Mouse (Mus musculus): ENCODE measurements around the gene Tbpl1. TPM values are rescaled to one million over a fixed set of nuclear protein-coding genes. Genes with fewer than 3 reads are reported as not detected.
A peak's percentile ranks its signal among the peaks of the same experiment; 100 is the strongest.

Tbpl1 gene
- polyA plus RNA-seq, 1 experiment from 2014 or later = 91.8 TPM

- DNase-seq (ENCODE audit: low spot score) = no peak
- Histone ChIP-seq H3K4me3 (no peak overlapping the region), H3K36me3 (replicated peaks) (peaks cover 66% of the 10 kb centered on the region), H3K27ac (replicated peaks) (no peak overlapping the region), H3K9me3 (no peaks in the 10 kb centered on the region), H3K27me3 (replicated peaks; ENCODE audit: low read depth, poor library complexity, severe bottlenecking) (no peaks in the 10 kb centered on the region), H3K4me1 (no peaks in the 10 kb centered on the region; the same call in 1 of the 2 replicates)
- 87% methylated on average over 12 of the region's 12 CpGs for WGBS
Measured at GRCm38 (mm10) chr10:22701485-22702315, 30.0 kb downstream of the Tbpl1 start.

GRCm38 (mm10) chr10:22700773-22701172 lies 31.0 kb downstream of the Tbpl1 start:
- Histone ChIP-seq H3K27me3 (replicated peaks; ENCODE audit: low read depth, poor library complexity, severe bottlenecking) (no peaks in the 10 kb centered on the region), H3K27ac (replicated peaks) (no peak overlapping the region), H3K36me3 (replicated peaks) (peaks cover 56% of the 10 kb centered on the region), H3K4me3 (no peak overlapping the region), H3K9me3 (no peaks in the 10 kb centered on the region), H3K4me1 (no peaks in the 10 kb centered on the region; the same call in 1 of the 2 replicates)
- WGBS = 89% methylated on average over 9 of the region's 9 CpGs
- DNase-seq (ENCODE audit: low spot score) = no peak

GRCm38 (mm10) chr10:22699487-22700335 lies 32.0 kb downstream of the Tbpl1 start:
- H3K4me3 ChIP-seq = no peak overlapping the region
- no peak for DNase-seq (ENCODE audit: low spot score)
- WGBS = 83% methylated on average over 19 of the region's 19 CpGs
- H3K4me1 ChIP-seq = no peaks in the 10 kb centered on the region; the same call in 1 of the 2 replicates
- H3K27me3 ChIP-seq (replicated peaks; ENCODE audit: low read depth, poor library complexity, severe bottlenecking) = no peaks in the 10 kb centered on the region
- H3K36me3 ChIP-seq (replicated peaks) = peaks cover 47% of the 10 kb centered on the region
- no peaks in the 10 kb centered on the region for H3K9me3 ChIP-seq
- no peak overlapping the region for H3K27ac ChIP-seq (replicated peaks)

- Histone ChIP-seq H3K9me3 (no peaks in the 10 kb centered on the region), H3K4me1 (no peaks in the 10 kb centered on the region; the same call in 1 of the 2 replicates), H3K4me3 (no peak overlapping the region), H3K36me3 (replicated peaks) (peaks cover 36% of the 10 kb centered on the region), H3K27me3 (replicated peaks; ENCODE audit: low read depth, poor library complexity, severe bottlenecking) (no peaks in the 10 kb centered on the region), H3K27ac (replicated peaks) (no peak overlapping the region)
- peak; percentile 18 for DNase-seq (ENCODE audit: low spot score)
- WGBS = 80% methylated on average over 9 of the region's 9 CpGs
Measured at GRCm38 (mm10) chr10:22698158-22698953, 33.4 kb downstream of the Tbpl1 start.

GRCm38 (mm10) chr10:22696864-22697263 lies 34.9 kb downstream of the Tbpl1 start:
- no peak overlapping the region for H3K4me3 ChIP-seq
- no peaks in the 10 kb centered on the region for H3K27me3 ChIP-seq (replicated peaks; ENCODE audit: low read depth, poor library complexity, severe bottlenecking)
- no peaks in the 10 kb centered on the region for H3K9me3 ChIP-seq
- H3K36me3 ChIP-seq (replicated peaks) = peaks cover 23% of the 10 kb centered on the region
- DNase-seq (ENCODE audit: low spot score) = no peak
- no peak overlapping the region for H3K27ac ChIP-seq (replicated peaks)
- WGBS = 93% methylated on average over 7 of the region's 7 CpGs
- no peaks in the 10 kb centered on the region; the same call in 1 of the 2 replicates for H3K4me1 ChIP-seq

GRCm38 (mm10) chr10:22696236-22696635 lies 35.5 kb downstream of the Tbpl1 start:
- WGBS = 95% methylated on average over 9 of the region's 9 CpGs
- Histone ChIP-seq H3K4me3 (no peak overlapping the region), H3K27me3 (replicated peaks; ENCODE audit: low read depth, poor library complexity, severe bottlenecking) (no peaks in the 10 kb centered on the region), H3K27ac (replicated peaks) (no peak overlapping the region), H3K4me1 (no peaks in the 10 kb centered on the region; the same call in 1 of the 2 replicates), H3K36me3 (replicated peaks) (peaks cover 19% of the 10 kb centered on the region), H3K9me3 (no peaks in the 10 kb centered on the region)
- DNase-seq (ENCODE audit: low spot score) = no peak

- Histone ChIP-seq H3K4me3 (no peak overlapping the region), H3K36me3 (replicated peaks) (no peaks in the 10 kb centered on the region), H3K9me3 (no peaks in the 10 kb centered on the region), H3K4me1 (peaks cover 8% of the 10 kb centered on the region), H3K27me3 (replicated peaks; ENCODE audit: low read depth, poor library complexity, severe bottlenecking) (no peaks in the 10 kb centered on the region), H3K27ac (replicated peaks) (no peak overlapping the region; the same call in 1 of the 2 replicates)
- WGBS = 63% methylated on average over 13 of the region's 13 CpGs
- peak; percentile 26 for DNase-seq (ENCODE audit: low spot score)
Measured at GRCm38 (mm10) chr10:22675848-22676630, 55.7 kb downstream of the Tbpl1 start.

- H3K9me3 ChIP-seq = no peaks in the 10 kb centered on the region
- no peak overlapping the region for H3K27ac ChIP-seq (replicated peaks)
- H3K4me1 ChIP-seq = peaks cover 8% of the 10 kb centered on the region
- WGBS = 92% methylated on average over 8 of the region's 8 CpGs
- no peaks in the 10 kb centered on the region for H3K27me3 ChIP-seq (replicated peaks; ENCODE audit: low read depth, poor library complexity, severe bottlenecking)
- H3K36me3 ChIP-seq (replicated peaks) = no peaks in the 10 kb centered on the region
- no peak overlapping the region for H3K4me3 ChIP-seq
- DNase-seq (ENCODE audit: low spot score) = no peak
Measured at GRCm38 (mm10) chr10:22674176-22674575, 57.6 kb downstream of the Tbpl1 start.

- no peak for DNase-seq (ENCODE audit: low spot score)
- no peak overlapping the region for H3K27ac ChIP-seq (replicated peaks)
Measured at GRCm38 (mm10) chr10:22668509-22668908, 63.2 kb downstream of the Tbpl1 start.

GRCm38 (mm10) chr10:22660286-22661000 lies 71.3 kb downstream of the Tbpl1 start:
- no peak for DNase-seq (ENCODE audit: low spot score)
- no peak overlapping the region for H3K4me3 ChIP-seq
- H3K4me1 ChIP-seq = peaks cover 15% of the 10 kb centered on the region
- 91% methylated on average over 5 of the region's 5 CpGs for WGBS
- H3K9me3 ChIP-seq = no peaks in the 10 kb centered on the region
- H3K36me3 ChIP-seq (replicated peaks) = no peaks in the 10 kb centered on the region
- no peak overlapping the region for H3K27ac ChIP-seq (replicated peaks)
- no peaks in the 10 kb centered on the region for H3K27me3 ChIP-seq (replicated peaks; ENCODE audit: low read depth, poor library complexity, severe bottlenecking)

More at GRCm38 (mm10) chr10:22668509-22668908, 63.2 kb downstream of the Tbpl1 start:
- no peak overlapping the region for H3K4me3 ChIP-seq
- no peaks in the 10 kb centered on the region for H3K27me3 ChIP-seq (replicated peaks; ENCODE audit: low read depth, poor library complexity, severe bottlenecking)
- 91% methylated on average over 13 of the region's 13 CpGs for WGBS
- H3K36me3 ChIP-seq (replicated peaks) = no peaks in the 10 kb centered on the region
- H3K9me3 ChIP-seq = no peaks in the 10 kb centered on the region
- peaks cover 6% of the 10 kb centered on the region for H3K4me1 ChIP-seq

- Histone ChIP-seq H3K4me1 (peaks cover 15% of the 10 kb centered on the region), H3K36me3 (replicated peaks) (no peaks in the 10 kb centered on the region), H3K4me3 (no peak overlapping the region), H3K9me3 (no peaks in the 10 kb centered on the region), H3K27ac (replicated peaks) (peak overlapping the region; percentile 63), H3K27me3 (replicated peaks; ENCODE audit: low read depth, poor library complexity, severe bottlenecking) (no peaks in the 10 kb centered on the region)
- 82% methylated on average over 10 of the region's 10 CpGs for WGBS
- DNase-seq (ENCODE audit: low spot score) = no peak
Measured at GRCm38 (mm10) chr10:22659386-22659725, 72.4 kb downstream of the Tbpl1 start.
